Mouse (Mus musculus) olfactory bulb, adult 2 months (tissue): Measurements from ENCODE around the gene Phactr1. TPM values are rescaled to one million over a fixed set of nuclear protein-coding genes. Genes with fewer than 3 reads are reported as not detected.
A peak's percentile ranks its signal among the peaks of the same experiment; 100 is the strongest.

Source experiments
- H3K27ac ChIP-seq: fragments of 200-500 bp; 2 replicates; pipeline ENCODE4 v1.5.1; 2012; ENCODE audit warnings: low read depth, low read length; ENCODE audit not compliant: insufficient read depth
- H3K4me1 ChIP-seq: fragments of 200-500 bp; 2 replicates; pipeline ENCODE4 v1.6.1; 2012; ENCODE audit warnings: low read length; ENCODE audit not compliant: control insufficient read depth, insufficient read depth
- H3K4me3 ChIP-seq: fragments of 200-500 bp; 2 replicates; pipeline ENCODE4 v1.5.1; 2012; ENCODE audit warnings: mild to moderate bottlenecking, low read depth, low read length, moderate library complexity; ENCODE audit not compliant: insufficient read depth
- CTCF ChIP-seq: fragments of 200-500 bp; IDR thresholded peaks from 2 replicates; pipeline ENCODE4 v1.5.1; 2012; ENCODE audit warnings: low read depth, mild to moderate bottlenecking, low read length, moderate library complexity; ENCODE audit not compliant: insufficient read depth
- POLR2A ChIP-seq: fragments of 200-500 bp; IDR thresholded peaks from 2 replicates; pipeline ENCODE4 v1.6.1; 2012; ENCODE audit warnings: mild to moderate bottlenecking, low read depth, low read length, moderate library complexity; ENCODE audit not compliant: insufficient read depth
- WGBS: fragments of 180-500 bp; shearing (Covaris S2); methylation state at CpG from one replicate; pipeline ENCODE4 v1.1.7; 2018; 5-methylcytosine and 5-hydroxymethylcytosine counted together
- polyA plus RNA-seq: library from polyadenylated mRNA; stranded (reverse); fragments of >200 nt; gene quantifications from 2 replicates; pipeline ENCODE4 v1.2.4, GENCODE M21; 2012; ENCODE audit warnings: low replicate concordance; ENCODE audit not compliant: missing spikeins, insufficient read depth, insufficient read length

Phactr1 gene
- polyA plus RNA-seq, 1 experiment = not detected

DNA sequence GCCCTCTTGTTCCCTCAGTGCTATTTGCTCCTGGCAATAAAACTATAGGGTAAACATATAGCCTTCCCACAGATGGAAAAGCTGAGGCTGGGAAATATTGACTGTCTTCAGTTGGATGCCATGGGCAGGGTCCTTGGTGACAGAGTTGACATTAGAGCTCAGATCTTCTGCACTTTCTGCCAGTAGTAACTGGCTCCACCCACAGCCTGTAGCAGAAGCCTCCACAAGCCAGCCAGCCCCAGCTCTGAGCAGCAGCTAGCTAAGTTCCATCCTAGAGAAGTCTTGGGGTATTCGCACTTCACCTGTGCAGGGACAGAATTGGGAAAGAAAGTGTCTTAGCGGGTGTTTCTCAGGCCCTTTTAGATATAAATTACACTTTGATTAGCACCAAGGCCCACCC is 390.5 kb downstream of the Phactr1 start:
- no peak for TF ChIP-seq CTCF
- no peak overlapping the region for H3K4me3 ChIP-seq
- WGBS = 52% methylated on average over 2 of the region's 2 CpGs
- H3K27ac ChIP-seq = no peak overlapping the region
- 0 out of 2 replicates have a peak, but pooled peaks cover 2% of the 10 kb centered on the region for H3K4me1 ChIP-seq

GRCm38 (mm10) chr13:43075456-43075855 is 395.0 kb downstream of the Phactr1 start:
- H3K4me3 ChIP-seq = no peak overlapping the region
- WGBS = 87% methylated on average over 6 of the region's 6 CpGs
- TF ChIP-seq POLR2A (no peak), CTCF (no peak)
- H3K27ac ChIP-seq = no peak overlapping the region
- H3K4me1 ChIP-seq = peaks cover 6% of the 10 kb centered on the region

GRCm38 (mm10) chr13:43077485-43077884 is 397.1 kb downstream of the Phactr1 start:
- WGBS = 89% methylated on average over 9 of the region's 9 CpGs
- Histone ChIP-seq H3K4me1 (peaks cover 6% of the 10 kb centered on the region), H3K27ac (0 out of 2 replicates have a peak overlapping the region, but pooled peaks have one; percentile 2), H3K4me3 (no peak overlapping the region)
- TF ChIP-seq POLR2A (no peak), CTCF (no peak)

- no peak for TF ChIP-seq CTCF
- no peak for TF ChIP-seq POLR2A
- 89% methylated on average over 7 of the region's 7 CpGs for WGBS
- no peak overlapping the region for H3K27ac ChIP-seq
- H3K4me1 ChIP-seq = no peaks in the 10 kb centered on the region
- no peak overlapping the region for H3K4me3 ChIP-seq
Measured at GRCm38 (mm10) chr13:43085226-43085625, 404.8 kb downstream of the Phactr1 start.

GRCm38 (mm10) chr13:43094365-43094764 is 413.9 kb downstream of the Phactr1 start:
- H3K27ac ChIP-seq = no peak overlapping the region
- no peaks in the 10 kb centered on the region for H3K4me1 ChIP-seq
- WGBS = 53% methylated on average over 7 of the region's 7 CpGs
- no peak overlapping the region for H3K4me3 ChIP-seq
- no peak for TF ChIP-seq POLR2A
- no peak for TF ChIP-seq CTCF

DNA sequence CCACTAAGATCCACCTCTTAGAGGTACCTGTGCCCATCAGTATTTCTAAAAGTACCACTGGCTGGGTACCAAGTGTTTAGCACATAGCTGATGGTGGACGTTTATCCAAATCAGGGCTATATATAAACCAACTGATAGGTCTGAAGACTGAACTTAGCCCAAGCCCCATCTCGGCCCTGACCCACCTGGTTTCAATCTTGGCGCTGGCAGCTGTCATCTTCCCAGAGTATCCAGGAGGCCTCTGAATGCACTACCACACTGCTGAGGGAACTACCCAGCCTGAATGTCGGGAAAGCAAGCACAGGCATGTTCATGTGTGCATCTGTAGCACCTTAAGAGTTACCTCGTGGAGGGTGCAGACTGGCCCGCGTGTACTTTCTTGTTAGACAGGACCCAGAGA is 422.5 kb downstream of the Phactr1 start:
- no peak overlapping the region for H3K27ac ChIP-seq
- 88% methylated on average over 7 of the region's 7 CpGs for WGBS
- TF ChIP-seq CTCF (no peak), POLR2A (no peak)
- no peak overlapping the region for H3K4me3 ChIP-seq
- H3K4me1 ChIP-seq = no peaks in the 10 kb centered on the region

GRCm38 (mm10) chr13:43104496-43104895 is 424.1 kb downstream of the Phactr1 start:
- Histone ChIP-seq H3K4me3 (no peak overlapping the region), H3K4me1 (no peaks in the 10 kb centered on the region), H3K27ac (no peak overlapping the region)
- WGBS = 97% methylated on average over 9 of the region's 9 CpGs
- TF ChIP-seq CTCF (no peak), POLR2A (no peak)

DNA sequence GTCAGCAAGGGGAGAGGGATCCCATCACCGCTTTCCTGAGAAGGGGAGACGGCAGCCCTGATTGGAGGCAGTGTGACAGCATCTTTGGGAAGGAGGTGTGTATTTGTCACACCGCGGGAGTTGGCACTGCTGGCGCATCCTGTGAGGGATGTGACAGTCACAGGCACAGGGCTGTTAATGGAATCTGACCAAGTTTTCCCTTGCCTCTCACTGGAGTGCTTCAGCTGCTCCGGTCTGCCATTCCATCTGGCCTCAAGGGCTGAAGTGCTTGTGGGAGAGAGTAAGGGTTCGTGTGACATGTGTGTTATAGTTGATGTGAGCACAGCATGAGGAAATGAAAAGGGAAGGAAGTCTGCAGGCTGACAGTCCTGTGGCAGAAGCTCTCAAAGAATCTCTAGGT is 431.9 kb downstream of the Phactr1 start:
- H3K27ac ChIP-seq = no peak overlapping the region
- 69% methylated on average over 7 of the region's 7 CpGs for WGBS
- H3K4me1 ChIP-seq = 0 out of 2 replicates have a peak, but pooled peaks cover 4% of the 10 kb centered on the region
- H3K4me3 ChIP-seq = no peak overlapping the region
- TF ChIP-seq CTCF = no peak
- TF ChIP-seq POLR2A = no peak

- WGBS = 87% methylated on average over 3 of the region's 3 CpGs
- Histone ChIP-seq H3K4me3 (no peak overlapping the region), H3K4me1 (0 out of 2 replicates have a peak, but pooled peaks cover 4% of the 10 kb centered on the region), H3K27ac (no peak overlapping the region)
- TF ChIP-seq CTCF (no peak), POLR2A (no peak)
Measured at GRCm38 (mm10) chr13:43112707-43113106, 432.3 kb downstream of the Phactr1 start.

- 0 out of 2 replicates have a peak, but pooled peaks cover 4% of the 10 kb centered on the region for H3K4me1 ChIP-seq
- H3K27ac ChIP-seq = no peak overlapping the region
- WGBS = 96% methylated on average over 3 of the region's 3 CpGs
- TF ChIP-seq POLR2A (no peak), CTCF (no peak)
- H3K4me3 ChIP-seq = no peak overlapping the region
Measured at GRCm38 (mm10) chr13:43113141-43113540, 432.7 kb downstream of the Phactr1 start.
